Mouse (Mus musculus) heart, postnatal 0 days (tissue): ENCODE results near the gene Fgfr3. TPM values are rescaled to one million over a fixed set of nuclear protein-coding genes. Genes with fewer than 3 reads are reported as not detected.

ENCODE experiments used
- ATAC-seq: fragments of 200-750 bp; cut with Nextera tagmentation; 2 replicates; pipeline ENCODE4 v1.8.0; 2017; ENCODE audit warnings: low read depth, moderate number of reproducible peaks, moderate library complexity; ENCODE audit not compliant: insufficient read depth
- DNase-seq: peaks from one replicate; pipeline ENCODE4 v3.0.0-alpha.2; 2016; ENCODE audit warnings: low spot score
- H3K27ac ChIP-seq: fragments of 300-500 bp; sonication (generic); 2 replicates; pipeline ENCODE4 v1.5.1; 2014; ENCODE audit warnings: low read depth, mild to moderate bottlenecking
- H3K27me3 ChIP-seq: fragments of 300-500 bp; sonication (generic); 2 replicates; pipeline ENCODE4 v1.6.1; 2014; ENCODE audit warnings: low read length, mixed read lengths; ENCODE audit not compliant: control insufficient read depth, insufficient read depth
- H3K36me3 ChIP-seq: fragments of 300-500 bp; sonication (generic); replicated peaks from 2 replicates; pipeline ENCODE4 v1.6.1; 2014; ENCODE audit warnings: low read length, mixed read lengths; ENCODE audit not compliant: control insufficient read depth, insufficient read depth
- H3K4me1 ChIP-seq: fragments of 300-500 bp; sonication (generic); 2 replicates; pipeline ENCODE4 v1.6.1; 2014; ENCODE audit warnings: antibody characterized with exemption; ENCODE audit not compliant: control insufficient read depth, insufficient read depth
- H3K4me2 ChIP-seq: fragments of 300-500 bp; sonication (generic); 2 replicates; pipeline ENCODE4 v1.6.1; 2014; ENCODE audit warnings: low read depth, mild to moderate bottlenecking, low read length, moderate library complexity
- H3K4me3 ChIP-seq: fragments of 300-500 bp; sonication (generic); 2 replicates; pipeline ENCODE4 v1.5.1; 2014; ENCODE audit warnings: low read depth, low read length
- H3K9ac ChIP-seq: fragments of 300-500 bp; sonication (generic); replicated peaks from 2 replicates; pipeline ENCODE4 v1.6.1; 2014; ENCODE audit warnings: low read depth, low read length, mixed read lengths
- H3K9me3 ChIP-seq: fragments of 300-500 bp; sonication (generic); replicated peaks from 2 replicates; pipeline ENCODE4 v1.6.1; 2016; ENCODE audit warnings: low read length; ENCODE audit not compliant: control insufficient read depth
- CTCF ChIP-seq: IDR thresholded peaks from 2 replicates; pipeline ENCODE4 v1.5.1; 2016; ENCODE audit warnings: antibody characterized with exemption, control low read depth, low read depth
- EP300 ChIP-seq: IDR thresholded peaks from 2 replicates; pipeline ENCODE4 v1.6.1; 2016; ENCODE audit warnings: antibody characterized with exemption, low read depth
- WGBS: fragments of 180-500 bp; shearing (Covaris S2); extraction: QIAGEN DNeasy Blood & Tissue Kit; methylation state at CpG from one replicate; pipeline ENCODE4 v1.1.7; 2014; 5-methylcytosine and 5-hydroxymethylcytosine counted together
- polyA plus RNA-seq: library from polyadenylated mRNA; unstranded; fragments of >200 nt; fragmentation: Nextera tagmentation; extraction: Ambion mirVana; gene quantifications from 2 replicates; pipeline ENCODE4 v1.2.1, GENCODE M21; 2015
- total RNA-seq: library from RNA; depleted of rRNA; stranded (reverse); fragments of >200 nt; gene quantifications from 2 replicates; pipeline ENCODE4 v1.2.3, GENCODE M21; 2014; ENCODE audit warnings: low replicate concordance

The Fgfr3 gene
- total and polyA plus RNA-seq, 2 experiments from 2014 or later = 2.0 to 19.8 TPM

DNA sequence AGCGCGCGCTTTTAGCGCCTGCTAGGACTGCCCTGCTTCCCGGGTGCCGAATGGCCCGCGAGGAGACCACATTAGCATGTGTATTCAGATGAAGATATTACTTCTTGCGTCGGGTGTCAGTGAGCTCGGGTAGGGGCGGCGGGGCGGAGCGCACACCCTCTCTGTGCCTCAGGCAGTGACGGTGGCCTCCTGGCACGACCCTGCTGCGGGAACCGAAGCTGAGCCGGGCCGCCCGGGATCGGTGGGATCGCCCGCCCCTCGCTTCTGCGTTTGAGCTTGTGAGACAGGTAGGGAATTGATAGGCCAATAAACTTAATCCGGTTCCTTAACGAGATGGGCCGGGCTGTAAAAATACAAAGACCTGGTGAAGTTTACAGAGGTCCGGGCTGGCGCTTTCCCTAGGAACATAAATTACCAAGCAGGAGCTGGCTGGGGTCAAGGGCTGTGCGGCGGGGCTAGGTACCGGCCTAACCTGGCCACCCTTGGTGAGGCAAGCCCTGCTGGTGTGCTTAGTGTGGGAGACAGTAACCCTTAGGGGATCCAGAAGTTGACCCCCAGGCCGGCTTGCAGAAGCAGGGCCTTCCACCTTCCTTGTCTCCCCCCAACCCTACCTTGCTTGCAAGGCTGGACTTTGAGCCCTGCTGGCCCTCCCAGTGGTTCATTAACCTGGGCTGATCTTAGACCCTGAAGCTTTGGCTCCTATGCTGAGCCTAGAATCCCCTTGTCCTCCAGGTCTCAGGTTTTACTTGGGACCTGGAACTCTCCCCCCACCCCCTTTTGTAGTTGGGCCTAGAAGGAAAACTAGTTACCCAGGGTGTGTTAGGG is 2.4 kb downstream of the Fgfr3 start:
- DNase-seq (no peak), ATAC-seq (no peak)
- H3K9me3 ChIP-seq = no peaks in the 10 kb centered on the region
- TF ChIP-seq CTCF (no peak), EP300 (no peak)
- peak overlapping the region; percentile 80 for H3K4me3 ChIP-seq
- peak overlapping the region; percentile 96 for H3K4me2 ChIP-seq
- H3K9ac ChIP-seq = no peak overlapping the region
- no peak overlapping the region for H3K27ac ChIP-seq
- H3K36me3 ChIP-seq = no peaks in the 10 kb centered on the region
- WGBS = 29% methylated on average over 36 of the region's 36 CpGs
- peaks cover 55% of the 10 kb centered on the region for H3K27me3 ChIP-seq
- H3K4me1 ChIP-seq = peaks cover 9% of the 10 kb centered on the region; the same call in 1 of the 2 replicates

DNA sequence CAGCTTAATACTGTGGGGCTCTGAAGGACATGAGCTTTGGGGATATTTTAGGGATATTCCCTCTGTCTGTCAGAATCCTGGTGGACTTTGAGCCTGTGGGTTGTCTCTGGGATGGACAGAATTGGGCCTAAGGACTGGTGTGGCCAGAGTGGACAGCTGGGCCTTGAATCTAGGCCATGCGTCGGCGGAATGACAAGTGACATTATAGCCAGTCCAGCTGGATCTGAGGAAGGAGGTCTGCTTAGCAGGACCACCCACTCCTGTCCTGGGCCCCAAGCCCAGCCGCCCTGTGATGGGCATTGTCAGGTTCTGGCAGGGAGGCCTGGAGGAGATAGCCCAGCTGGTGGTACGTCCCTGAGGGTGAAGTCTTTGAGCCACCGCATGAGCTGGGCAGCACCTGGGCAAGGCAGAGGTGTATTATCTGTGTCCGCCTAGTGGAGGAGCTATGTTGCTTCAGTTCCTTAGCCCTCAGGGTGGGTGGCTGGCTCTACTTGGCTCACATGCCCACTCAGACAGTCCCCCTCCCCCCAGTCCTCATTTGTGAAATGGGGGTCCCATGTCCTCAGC is 4.7 kb downstream of the Fgfr3 start:
- TF ChIP-seq EP300 = no peak
- no peak for TF ChIP-seq CTCF
- H3K27ac ChIP-seq = no peak overlapping the region

DNA sequence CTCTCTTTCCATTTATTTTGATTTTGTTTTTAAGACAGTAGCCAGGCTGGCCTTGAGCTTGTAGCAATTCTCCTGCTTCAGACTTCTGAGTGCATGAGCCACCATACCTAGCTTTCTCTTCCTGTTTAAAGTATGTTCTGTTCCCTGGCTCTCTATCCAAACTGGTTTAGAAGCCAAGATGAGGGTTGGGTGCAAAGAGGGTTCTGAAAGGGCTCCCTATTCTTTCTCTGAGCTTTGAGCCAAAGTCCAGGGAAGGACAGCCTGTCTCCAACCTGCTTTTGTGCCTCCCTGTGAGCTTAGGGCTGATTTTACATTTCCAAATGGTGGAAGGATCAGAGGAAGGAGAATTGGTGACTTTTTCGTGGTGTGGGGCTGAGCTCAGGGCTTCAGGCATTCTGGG is 5.4 kb downstream of the Fgfr3 start:
- H3K4me1 ChIP-seq = peaks cover 9% of the 10 kb centered on the region; the same call in 1 of the 2 replicates
- no peaks in the 10 kb centered on the region for H3K36me3 ChIP-seq
- no peak overlapping the region for H3K27ac ChIP-seq
- ATAC-seq (no peak), DNase-seq (no peak)
- no peak overlapping the region for H3K9ac ChIP-seq
- H3K4me3 ChIP-seq = no peak overlapping the region
- TF ChIP-seq CTCF (no peak), EP300 (no peak)
- WGBS = 54% methylated on average over 1 of the region's 1 CpGs
- no peak overlapping the region for H3K4me2 ChIP-seq
- H3K27me3 ChIP-seq = peaks cover 37% of the 10 kb centered on the region
- H3K9me3 ChIP-seq = no peaks in the 10 kb centered on the region

More for the DNA sequence above, 4.7 kb downstream of the Fgfr3 start:
- no peaks in the 10 kb centered on the region for H3K36me3 ChIP-seq
- H3K4me3 ChIP-seq = no peak overlapping the region
- H3K4me2 ChIP-seq = no peak overlapping the region
- no peak overlapping the region for H3K9ac ChIP-seq
- DNase-seq = no peak
- no peak for ATAC-seq
- 76% methylated on average over 7 of the region's 7 CpGs for WGBS
- no peaks in the 10 kb centered on the region for H3K9me3 ChIP-seq
- H3K27me3 ChIP-seq = peaks cover 41% of the 10 kb centered on the region
- peaks cover 9% of the 10 kb centered on the region; the same call in 1 of the 2 replicates for H3K4me1 ChIP-seq

DNA sequence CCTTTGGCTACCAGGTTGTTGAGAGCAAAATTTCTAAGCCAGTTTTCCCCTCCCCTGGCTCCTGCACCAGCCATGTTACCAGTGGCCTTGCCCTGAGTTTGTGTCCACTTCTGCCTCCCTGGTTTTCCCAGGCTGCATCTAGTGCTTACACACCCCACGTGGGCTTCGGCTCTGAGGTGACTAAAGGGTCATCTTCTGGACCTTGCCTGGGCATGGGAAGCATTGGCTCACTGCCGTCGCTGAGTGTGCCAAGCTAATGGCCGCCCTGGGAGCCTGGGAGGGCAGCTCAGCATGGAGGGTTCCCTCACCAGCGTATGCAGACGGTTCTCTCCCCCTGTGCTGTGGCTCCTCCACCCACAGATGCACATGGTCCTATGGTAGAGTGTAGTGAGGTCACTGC is 7.4 kb downstream of the Fgfr3 start:
- Histone ChIP-seq H3K36me3 (no peaks in the 10 kb centered on the region), H3K9ac (no peak overlapping the region), H3K27ac (no peak overlapping the region), H3K4me1 (no peaks in the 10 kb centered on the region), H3K4me3 (no peak overlapping the region), H3K4me2 (no peak overlapping the region), H3K27me3 (peaks cover 24% of the 10 kb centered on the region), H3K9me3 (no peaks in the 10 kb centered on the region)
- no peak for TF ChIP-seq EP300
- TF ChIP-seq CTCF = no peak
- DNase-seq (no peak), ATAC-seq (no peak)
- WGBS = 83% methylated on average over 7 of the region's 7 CpGs

DNA sequence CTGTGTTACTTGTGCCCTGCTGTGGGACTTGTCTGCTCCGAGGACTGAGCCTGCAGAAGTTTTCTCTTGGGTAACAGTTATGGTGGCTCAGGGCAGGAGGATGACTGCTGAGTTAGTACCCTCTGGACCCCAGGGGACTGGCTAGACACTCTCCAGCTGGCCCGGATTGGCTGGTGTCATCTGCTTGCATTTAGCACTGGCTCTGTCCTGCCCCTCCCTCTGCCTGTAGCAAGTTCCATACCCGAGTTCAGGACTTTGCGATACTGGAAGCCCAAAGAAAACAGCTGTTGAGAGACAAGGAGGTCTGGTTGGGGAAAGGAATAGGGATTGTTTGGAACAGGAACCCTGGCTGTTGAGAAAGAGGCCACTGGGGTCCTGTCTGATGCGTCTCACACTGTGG is 9.0 kb downstream of the Fgfr3 start:
- no peaks in the 10 kb centered on the region for H3K9me3 ChIP-seq
- no peak overlapping the region for H3K9ac ChIP-seq
- no peak overlapping the region for H3K4me2 ChIP-seq
- no peaks in the 10 kb centered on the region for H3K4me1 ChIP-seq
- H3K4me3 ChIP-seq = no peak overlapping the region
- WGBS = 64% methylated on average over 5 of the region's 5 CpGs
- no peaks in the 10 kb centered on the region for H3K36me3 ChIP-seq
- no peak for DNase-seq
- TF ChIP-seq CTCF = no peak
- no peak for TF ChIP-seq EP300
- ATAC-seq = no peak
- H3K27ac ChIP-seq = no peak overlapping the region
- peaks cover 10% of the 10 kb centered on the region; the same call in 1 of the 2 replicates for H3K27me3 ChIP-seq
